Mouse (Mus musculus) olfactory bulb, adult 2 months (tissue): ENCODE measurements around the gene Ifit1bl2.

ENCODE experiments used
- CTCF ChIP-seq: fragments of 200-500 bp; IDR thresholded peaks from 2 replicates; pipeline ENCODE4 v1.5.1; 2012; ENCODE audit warnings: low read depth, mild to moderate bottlenecking, low read length, moderate library complexity; ENCODE audit not compliant: insufficient read depth
- POLR2A ChIP-seq: fragments of 200-500 bp; IDR thresholded peaks from 2 replicates; pipeline ENCODE4 v1.6.1; 2012; ENCODE audit warnings: mild to moderate bottlenecking, low read depth, low read length, moderate library complexity; ENCODE audit not compliant: insufficient read depth

DNA sequence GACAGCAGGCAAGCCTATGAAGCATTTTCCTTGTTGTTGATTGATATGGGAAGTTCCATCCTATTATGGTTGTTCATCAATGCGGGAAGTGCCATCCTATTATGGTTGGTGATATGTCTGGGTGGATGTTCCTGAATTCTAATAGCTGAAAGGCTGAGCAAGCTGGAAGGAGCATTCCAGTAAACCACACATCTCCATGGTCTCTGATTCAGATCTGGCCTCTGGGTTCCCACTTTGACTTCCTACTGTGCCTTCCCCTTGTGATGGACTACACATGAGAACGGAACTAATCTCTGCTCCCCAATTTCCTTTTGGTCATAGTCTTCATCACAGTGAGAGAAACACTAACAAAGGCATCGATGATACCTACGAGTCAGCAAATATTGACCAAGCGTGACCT is 19.7 kb downstream of the Ifit1bl2 start:
- TF ChIP-seq CTCF (no peak), POLR2A (no peak)
